Mouse (Mus musculus) brain, embryonic 18.5 days (tissue): ENCODE results near the gene Cacna2d3.

Experiments used
- DNase-seq: peaks from one replicate; pipeline ENCODE4 v3.0.0-alpha.2; 2012; ENCODE audit warnings: low read depth, low spot score

Cacna2d3 gene

DNA sequence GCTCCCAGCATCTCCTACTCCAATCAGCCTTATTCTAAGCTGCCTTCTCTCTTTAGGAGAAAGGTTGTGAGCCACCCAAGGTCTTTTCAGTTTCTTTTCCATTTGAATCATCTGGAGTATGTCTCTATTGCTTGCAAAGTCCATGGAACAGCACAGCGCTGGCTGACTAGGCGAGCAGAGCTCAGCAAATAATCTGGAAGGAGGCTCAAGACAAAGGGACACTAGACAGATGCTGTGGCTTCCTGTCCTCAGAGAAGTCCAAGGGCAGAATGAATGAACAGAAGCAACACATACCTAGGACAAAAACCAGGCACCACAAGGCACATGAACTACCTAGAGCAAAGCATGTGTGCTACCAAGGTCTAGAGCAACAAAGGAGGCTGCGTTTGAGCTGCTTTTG, 328.8 kb downstream of the Cacna2d3 start:
- no peak for DNase-seq

- no peak for DNase-seq
Observed at GRCm38 (mm10) chr14:29391489-29391888, 330.2 kb downstream of the Cacna2d3 start.

- DNase-seq: no peak
Observed at GRCm38 (mm10) chr14:29387761-29388160, 333.9 kb downstream of the Cacna2d3 start.

- DNase-seq: no peak
Observed at GRCm38 (mm10) chr14:29385500-29385899, 336.2 kb downstream of the Cacna2d3 start.

DNA sequence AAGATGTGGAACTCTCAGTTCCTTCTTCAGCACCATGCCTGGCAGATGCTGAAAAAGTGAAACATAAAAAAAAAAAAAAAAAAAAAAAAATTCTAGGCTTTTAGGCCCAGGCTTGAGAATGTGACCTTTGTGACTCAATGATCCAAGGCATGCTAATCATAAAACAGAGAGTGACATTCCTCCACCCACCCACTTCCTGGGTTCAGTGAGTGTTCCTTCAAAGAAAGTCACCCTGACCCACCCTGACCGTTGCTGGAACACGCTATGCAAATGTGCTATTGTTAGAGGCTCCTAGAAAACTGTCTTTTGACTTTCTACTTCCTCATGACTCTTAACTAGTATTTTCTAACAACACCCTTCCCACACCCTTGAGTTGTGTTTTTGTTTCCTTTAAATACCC, 338.9 kb downstream of the Cacna2d3 start:
- no peak for DNase-seq

- no peak for DNase-seq
Observed at GRCm38 (mm10) chr14:29366911-29367310, 354.8 kb downstream of the Cacna2d3 start.

GRCm38 (mm10) chr14:29362448-29362847, 359.2 kb downstream of the Cacna2d3 start:
- DNase-seq: no peak

DNA sequence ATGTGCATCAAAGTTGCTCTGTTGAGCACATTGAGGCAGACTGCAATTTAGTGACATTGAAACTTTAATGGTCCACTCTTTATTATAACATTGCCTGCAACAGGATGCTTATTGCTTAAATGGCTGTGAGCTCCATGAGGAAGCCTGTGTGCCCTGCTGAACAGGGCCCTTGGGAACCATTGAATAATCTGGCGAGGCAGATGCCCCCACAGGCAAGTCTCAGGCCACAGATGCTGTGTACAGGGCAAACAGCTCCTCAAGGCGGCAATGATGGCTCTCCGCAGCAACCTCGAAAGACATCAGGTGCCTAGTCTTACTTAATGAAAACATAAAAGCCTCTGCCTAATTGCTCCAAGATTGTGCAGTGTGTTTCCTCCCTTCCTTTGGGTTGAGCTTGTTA, 371.0 kb downstream of the Cacna2d3 start:
- DNase-seq: no peak

- no peak for DNase-seq
Observed at GRCm38 (mm10) chr14:29341581-29341980, 380.1 kb downstream of the Cacna2d3 start.

DNA sequence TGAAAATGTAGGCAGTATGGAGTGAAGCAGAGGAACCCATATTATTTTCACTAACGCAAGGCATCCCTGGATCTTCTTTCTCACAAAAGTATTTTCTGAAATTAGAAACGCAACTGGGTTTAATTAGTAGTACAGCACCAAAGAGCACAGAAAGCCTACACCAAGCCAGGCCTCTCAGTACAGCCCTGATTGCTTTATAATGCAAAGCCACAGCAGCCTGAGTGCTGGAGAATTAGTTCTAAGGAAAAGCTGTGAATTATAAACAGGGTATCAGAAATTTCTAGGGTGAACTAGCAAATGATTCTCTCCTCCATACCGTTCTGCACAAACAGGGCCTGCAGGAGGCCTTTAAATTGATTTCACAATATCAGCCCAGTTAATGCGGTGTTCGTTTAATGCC, 380.9 kb downstream of the Cacna2d3 start:
- no peak for DNase-seq

GRCm38 (mm10) chr14:29334897-29335296, 386.8 kb downstream of the Cacna2d3 start:
- no peak for DNase-seq

DNA sequence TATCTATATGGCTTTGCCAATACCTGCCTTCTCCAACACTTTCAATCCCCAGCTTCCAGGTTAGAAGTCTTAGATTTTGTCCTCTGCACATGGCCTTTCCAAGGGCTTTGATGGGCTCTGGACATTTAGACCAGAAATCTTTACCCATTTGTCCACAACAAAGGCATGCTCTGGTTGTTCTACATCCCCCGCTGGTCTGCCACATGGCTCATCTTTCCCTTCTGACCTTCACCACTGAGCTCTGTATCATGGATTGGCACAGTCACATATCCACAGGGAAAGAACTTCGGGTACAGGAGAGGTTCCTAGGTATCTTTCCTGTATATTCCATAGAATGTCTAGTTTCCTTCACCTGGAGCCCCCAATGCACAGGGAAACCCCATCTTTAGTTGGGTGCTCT, 387.4 kb downstream of the Cacna2d3 start:
- DNase-seq: no peak

DNA sequence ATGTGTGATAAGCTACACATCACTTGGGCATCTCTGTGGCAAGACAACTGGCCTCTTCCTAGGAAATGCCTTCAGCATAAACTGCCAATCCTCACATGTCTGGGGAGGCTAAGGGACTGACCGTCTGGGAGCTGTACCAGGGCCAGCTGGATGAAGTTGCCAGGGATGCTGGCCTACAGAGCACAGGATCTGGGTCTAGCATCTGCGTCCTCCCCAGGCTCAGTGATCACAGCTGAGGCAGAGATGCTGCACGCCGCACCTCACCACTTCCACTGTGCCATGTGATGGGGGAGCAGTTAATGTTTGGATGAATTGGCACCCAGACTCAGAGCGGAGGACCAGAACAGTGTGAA, 397.3 kb downstream of the Cacna2d3 start:
- DNase-seq: no peak

GRCm38 (mm10) chr14:29323718-29324429, 397.8 kb downstream of the Cacna2d3 start:
- DNase-seq: no peak

- no peak for DNase-seq
Observed at GRCm38 (mm10) chr14:29313431-29313830, 408.2 kb downstream of the Cacna2d3 start.

DNA sequence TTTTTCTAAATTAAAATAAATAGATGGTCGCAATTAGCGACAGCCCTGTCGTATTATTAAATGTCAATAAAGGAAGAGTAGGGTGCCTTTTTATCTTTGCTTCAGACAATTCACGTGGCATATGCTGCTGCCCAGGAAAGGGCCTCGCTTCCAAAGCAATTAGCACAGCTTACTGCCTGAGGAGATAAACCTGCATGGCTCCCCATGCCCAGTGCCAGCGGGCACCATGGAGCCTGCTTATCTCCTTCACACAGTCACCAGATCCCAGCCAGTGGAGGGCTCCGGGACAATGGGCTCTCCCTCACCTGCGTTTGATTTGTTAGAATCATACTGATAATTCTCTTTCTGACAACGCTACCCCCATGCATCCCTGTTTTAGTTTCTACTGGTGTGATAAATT, 416.0 kb downstream of the Cacna2d3 start:
- DNase-seq: no peak

DNA sequence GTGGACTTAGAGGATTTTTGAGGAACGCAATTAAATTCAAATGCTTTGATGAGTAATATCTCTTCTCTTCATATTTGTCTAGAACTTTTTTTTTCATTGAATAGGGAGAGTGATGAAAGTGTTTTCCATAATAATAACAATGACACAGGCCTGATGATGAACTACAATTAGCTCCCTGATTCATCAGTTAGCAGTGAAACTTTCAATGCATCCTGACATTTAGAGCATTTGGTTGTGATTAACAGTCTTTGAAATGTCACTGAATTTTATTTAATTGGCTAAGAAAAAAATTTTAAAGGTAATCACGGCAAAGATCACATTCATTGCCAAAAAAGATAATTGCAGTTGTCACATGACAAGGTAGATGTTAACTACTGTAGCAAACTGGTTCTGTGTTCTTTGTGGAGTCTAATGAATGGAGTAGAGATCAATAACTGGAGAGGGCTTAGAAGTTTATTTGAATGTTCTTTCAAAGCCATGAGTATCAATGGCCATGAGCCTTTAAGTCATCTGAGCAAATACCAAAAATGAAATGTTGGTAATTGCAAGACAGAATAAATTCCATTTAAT, 425.4 kb downstream of the Cacna2d3 start:
- no peak for DNase-seq

DNA sequence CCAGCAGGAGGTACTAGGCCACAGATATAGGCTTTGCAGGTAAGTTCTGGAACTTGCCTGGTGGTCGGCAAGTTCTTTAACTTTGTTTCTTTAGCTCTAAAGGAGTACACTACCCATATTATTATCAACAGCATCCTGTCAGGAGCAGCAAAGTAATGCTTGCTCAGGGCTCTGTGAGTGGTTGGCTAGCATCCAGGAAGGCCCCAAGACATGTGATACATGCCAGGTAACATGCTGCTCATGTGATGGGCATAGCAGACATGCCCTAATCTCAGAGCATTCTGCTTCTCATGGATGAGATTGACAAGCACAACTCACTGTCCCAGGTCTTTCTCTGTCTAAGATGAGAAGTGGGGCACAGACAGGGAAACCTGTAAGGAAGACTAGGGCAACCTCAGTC, 442.8 kb downstream of the Cacna2d3 start:
- DNase-seq: no peak

DNA sequence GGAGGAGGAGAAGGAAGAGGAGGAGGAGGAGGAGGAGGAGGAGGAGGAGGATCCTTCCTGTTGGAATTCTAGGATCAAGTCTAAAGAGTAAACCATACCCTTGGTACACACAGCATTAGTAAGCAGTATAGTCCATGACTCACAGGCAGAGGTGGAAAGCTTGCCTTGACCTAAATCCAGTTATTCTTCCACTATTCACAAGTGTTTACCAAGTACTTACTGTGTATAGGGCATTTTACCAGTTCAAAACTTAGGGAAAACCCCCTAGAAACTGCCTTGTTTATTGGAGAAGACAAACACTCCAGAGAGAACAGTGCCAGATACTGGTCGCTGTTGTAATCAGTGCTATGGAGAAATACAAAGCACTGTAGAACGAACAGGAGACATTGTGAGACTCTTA, 443.3 kb downstream of the Cacna2d3 start:
- DNase-seq: no peak

DNA sequence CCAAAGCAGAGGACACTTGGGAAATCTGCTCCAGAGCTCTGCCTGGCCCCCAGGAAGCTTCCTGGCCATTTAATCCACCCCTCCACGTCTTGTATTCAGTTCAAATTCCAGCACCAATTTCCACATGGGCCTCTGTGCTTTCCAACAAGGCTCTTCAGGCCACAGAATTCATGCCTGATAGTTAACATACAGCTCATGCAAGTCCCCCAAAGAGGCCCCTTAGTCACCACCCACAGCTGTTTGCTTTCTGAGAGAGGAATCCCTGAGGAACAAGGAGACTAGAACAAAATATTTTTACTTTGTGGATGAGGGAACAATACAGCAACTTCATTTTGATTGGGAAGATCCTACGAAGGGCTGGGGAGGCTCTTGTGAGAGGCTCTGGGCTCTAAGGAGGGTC, 444.0 kb downstream of the Cacna2d3 start:
- no peak for DNase-seq

DNA sequence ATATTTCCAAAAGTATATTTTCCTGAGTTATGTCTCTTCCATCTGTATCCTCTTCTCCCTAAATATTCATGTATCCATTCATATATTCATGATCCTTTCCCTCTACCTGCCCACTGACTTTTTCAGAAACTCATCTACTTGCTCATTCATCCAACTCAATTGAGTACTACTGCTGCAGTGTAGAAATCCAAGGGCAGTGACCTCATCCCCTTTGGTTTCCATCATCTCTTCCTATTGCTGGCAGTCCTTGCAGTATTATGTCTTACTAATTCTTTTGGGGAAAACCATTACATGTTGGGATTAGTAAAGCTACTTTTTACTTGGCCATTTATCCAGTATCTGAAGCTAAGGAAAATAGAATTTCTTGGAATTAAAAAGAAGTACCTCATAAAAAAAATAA, 447.8 kb downstream of the Cacna2d3 start:
- no peak for DNase-seq

DNA sequence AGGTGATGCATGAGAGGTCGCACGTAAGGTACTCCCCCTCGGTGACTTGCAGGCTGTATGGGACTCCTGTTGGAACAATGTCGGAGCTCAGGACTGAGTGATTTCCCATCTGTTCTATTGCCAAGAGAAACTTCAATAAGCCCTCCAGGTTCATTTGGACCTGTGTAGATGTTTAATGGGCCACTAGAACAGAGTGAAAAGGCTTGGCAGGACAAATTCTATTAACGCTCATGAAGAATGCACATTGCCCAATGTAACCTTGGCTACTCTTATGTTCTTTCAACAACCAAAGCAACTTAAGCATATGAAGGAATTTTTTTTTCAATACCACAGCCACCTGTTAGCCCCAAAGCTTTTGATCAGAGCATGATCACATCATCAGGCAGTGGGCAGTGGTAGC, 451.1 kb downstream of the Cacna2d3 start:
- no peak for DNase-seq

- DNase-seq: no peak
Observed at GRCm38 (mm10) chr14:29269816-29270215, 451.8 kb downstream of the Cacna2d3 start.

GRCm38 (mm10) chr14:29268609-29269008, 453.1 kb downstream of the Cacna2d3 start:
- no peak for DNase-seq
